Mouse (Mus musculus) frontal cortex, adult (tissue): ENCODE measurements around the gene Eya4.

Source experiments
- ATAC-seq: cut with Nextera tagmentation; 2 replicates; pipeline ENCODE4 v1.9.2; 2017; ENCODE audit warnings: mild to moderate bottlenecking, moderate library complexity, mixed read lengths; ENCODE audit not compliant: low TSS enrichment

Eya4 gene

GRCm38 (mm10) chr10:23350011-23350911 is at the start of gene Eya4:
Gene Eya4, minus strand, starts transcription at chr10:23350786.
- ATAC-seq, result peak; percentile 77

GRCm38 (mm10) chr10:23395399-23395798 is 44.8 kb upstream of the Eya4 start:
- no peak for ATAC-seq

GRCm38 (mm10) chr10:23394556-23395245 is 44.1 kb upstream of the Eya4 start:
- no peak for ATAC-seq

- ATAC-seq, result no peak
Measured at GRCm38 (mm10) chr10:23394152-23394551, 43.6 kb upstream of the Eya4 start.

- ATAC-seq, result no peak
Measured at GRCm38 (mm10) chr10:23363866-23364265, 13.3 kb upstream of the Eya4 start.

- ATAC-seq, result peak; percentile 10; the same call in 1 of the 2 replicates
Measured at GRCm38 (mm10) chr10:23349392-23350010, 1.1 kb downstream of the Eya4 start.

GRCm38 (mm10) chr10:23348893-23349391 is 1.6 kb downstream of the Eya4 start:
- ATAC-seq, result 0 out of 2 replicates have a peak, but pooled peaks have one; percentile 22

- no peak for ATAC-seq
Measured at GRCm38 (mm10) chr10:23348101-23348892, 2.3 kb downstream of the Eya4 start.

GRCm38 (mm10) chr10:23337250-23337649 is 13.3 kb downstream of the Eya4 start:
- no peak for ATAC-seq

- no peak for ATAC-seq
Measured at GRCm38 (mm10) chr10:23332768-23333167, 17.8 kb downstream of the Eya4 start.

- no peak for ATAC-seq
Measured at GRCm38 (mm10) chr10:23327651-23328050, 22.9 kb downstream of the Eya4 start.

GRCm38 (mm10) chr10:23322275-23322674 is 28.3 kb downstream of the Eya4 start:
- ATAC-seq, result no peak

- ATAC-seq, result no peak
Measured at GRCm38 (mm10) chr10:23295616-23296015, 55.0 kb downstream of the Eya4 start.

GRCm38 (mm10) chr10:23292495-23292894 is 58.1 kb downstream of the Eya4 start:
- no peak for ATAC-seq

GRCm38 (mm10) chr10:23277371-23277770 is 73.2 kb downstream of the Eya4 start:
- no peak for ATAC-seq

- ATAC-seq, result no peak
Measured at GRCm38 (mm10) chr10:23271050-23271621, 79.5 kb downstream of the Eya4 start.

- no peak for ATAC-seq
Measured at GRCm38 (mm10) chr10:23270502-23270901, 80.1 kb downstream of the Eya4 start.

GRCm38 (mm10) chr10:23252180-23252579 is 98.4 kb downstream of the Eya4 start:
- no peak for ATAC-seq

GRCm38 (mm10) chr10:23246485-23246884 is 104.1 kb downstream of the Eya4 start:
- no peak for ATAC-seq

GRCm38 (mm10) chr10:23236918-23237317 is 113.7 kb downstream of the Eya4 start:
- ATAC-seq, result no peak

GRCm38 (mm10) chr10:23235405-23235804 is 115.2 kb downstream of the Eya4 start:
- no peak for ATAC-seq
